Mouse (Mus musculus) intestine, embryonic 15.5 days (tissue): ENCODE results near the gene Cenpw. TPM values are rescaled to one million over a fixed set of nuclear protein-coding genes. Genes with fewer than 3 reads are reported as not detected.

Experiments
- ATAC-seq: fragments of 200-750 bp; cut with Nextera tagmentation; 2 replicates; pipeline ENCODE4 v1.8.0; 2017; ENCODE audit warnings: moderate TSS enrichment, moderate library complexity
- H3K27ac ChIP-seq: fragments of 300-500 bp; sonication (generic); 2 replicates; pipeline ENCODE4 v1.5.1; 2015; ENCODE audit warnings: mild to moderate bottlenecking, inconsistent platforms
- H3K27me3 ChIP-seq: fragments of 300-500 bp; sonication (generic); replicated peaks from 2 replicates; pipeline ENCODE4 v1.6.1; 2015; ENCODE audit warnings: inconsistent platforms
- H3K36me3 ChIP-seq: fragments of 300-500 bp; sonication (generic); 2 replicates; pipeline ENCODE4 v1.6.1; 2015; ENCODE audit warnings: inconsistent platforms
- H3K4me1 ChIP-seq: fragments of 300-500 bp; sonication (generic); replicated peaks from 2 replicates; pipeline ENCODE4 v1.6.1; 2015; ENCODE audit warnings: inconsistent platforms
- H3K4me2 ChIP-seq: fragments of 300-500 bp; sonication (generic); replicated peaks from 2 replicates; pipeline ENCODE4 v1.6.1; 2015; ENCODE audit warnings: mild to moderate bottlenecking, inconsistent platforms
- H3K4me3 ChIP-seq: fragments of 300-500 bp; sonication (generic); replicated peaks from 2 replicates; pipeline ENCODE4 v1.5.1; 2015; ENCODE audit warnings: inconsistent platforms
- H3K9ac ChIP-seq: fragments of 300-500 bp; sonication (generic); 2 replicates; pipeline ENCODE4 v1.6.1; 2015; ENCODE audit warnings: inconsistent platforms
- H3K9me3 ChIP-seq: fragments of 300-500 bp; sonication (generic); 2 replicates; pipeline ENCODE4 v1.6.1; 2016; ENCODE audit warnings: inconsistent platforms
- WGBS: fragments of 180-500 bp; shearing (Covaris S2); methylation state at CpG from one replicate; pipeline ENCODE4 v1.1.7; 2015; 5-methylcytosine and 5-hydroxymethylcytosine counted together
- polyA plus RNA-seq: library from polyadenylated mRNA; unstranded; fragments of >200 nt; fragmentation: Nextera tagmentation; extraction: Ambion mirVana; gene quantifications from 2 replicates; pipeline ENCODE4 v1.2.1, GENCODE M21; 2015

The Cenpw gene
- polyA plus RNA-seq = 42.6 and 46.0 TPM in 2 replicates

DNA sequence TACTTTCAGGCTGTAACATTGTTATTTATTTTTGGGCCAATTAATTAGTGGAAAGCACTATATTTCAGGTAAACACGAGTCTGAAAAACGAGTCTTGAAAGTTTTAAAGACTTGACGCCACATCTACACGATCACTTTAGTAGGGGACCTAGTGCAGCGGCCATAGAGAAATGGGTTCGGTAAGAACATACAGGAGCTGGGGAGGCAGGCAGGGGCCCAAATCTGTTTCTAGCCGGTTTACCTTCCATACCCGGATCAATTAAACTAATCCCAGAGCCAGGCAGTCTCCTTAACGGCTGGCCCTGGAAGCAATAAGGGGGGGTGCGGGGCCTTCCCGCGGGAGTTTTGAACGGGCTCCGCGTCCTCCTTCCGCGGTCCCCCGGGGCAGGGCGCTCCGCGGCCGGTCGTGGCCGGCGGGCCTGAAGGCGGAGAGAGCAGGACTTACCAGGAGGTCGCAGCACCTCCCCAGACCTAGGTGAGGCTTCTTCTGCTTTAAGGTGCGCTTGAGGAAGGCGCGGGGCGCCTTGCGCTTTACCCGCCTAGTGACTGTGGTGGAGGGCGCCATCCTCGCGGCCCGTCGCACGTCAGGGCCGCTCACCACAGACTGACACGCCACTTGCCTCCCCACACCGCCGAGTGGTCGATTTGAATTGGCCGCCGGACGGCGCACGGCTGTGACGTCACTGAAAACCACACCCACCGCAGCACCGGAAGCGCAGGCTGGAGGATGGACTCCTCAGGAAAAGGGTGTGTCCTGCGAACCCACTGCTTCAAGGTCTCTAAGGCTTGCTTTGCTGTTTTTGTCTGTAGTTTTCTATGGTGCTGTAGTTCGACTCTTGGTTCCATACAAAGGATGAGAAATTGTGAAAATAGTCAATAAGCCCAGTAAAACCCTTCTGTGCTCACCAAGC, at the start of gene Cenpw:
Gene Cenpw (minus strand): TSS at position 645 of the 911 bp plus-strand sequence.
- Histone ChIP-seq H3K27me3 (no peaks in the 10 kb centered on the region), H3K4me2 (peak within 1 kb of the TSS; percentile 76), H3K4me1 (0 out of 2 replicates have a peak, but pooled peaks cover 5% of the 10 kb centered on the region), H3K36me3 (no peaks in the 10 kb centered on the region), H3K9me3 (no peaks in the 10 kb centered on the region), H3K9ac (peak within 1 kb of the TSS; percentile 86), H3K27ac (peak within 1 kb of the TSS; percentile 58), H3K4me3 (peak within 1 kb of the TSS; percentile 70)
- ATAC-seq = peak; percentile 100
- under 1% methylated on average over 55 of the region's 55 CpGs for WGBS

DNA sequence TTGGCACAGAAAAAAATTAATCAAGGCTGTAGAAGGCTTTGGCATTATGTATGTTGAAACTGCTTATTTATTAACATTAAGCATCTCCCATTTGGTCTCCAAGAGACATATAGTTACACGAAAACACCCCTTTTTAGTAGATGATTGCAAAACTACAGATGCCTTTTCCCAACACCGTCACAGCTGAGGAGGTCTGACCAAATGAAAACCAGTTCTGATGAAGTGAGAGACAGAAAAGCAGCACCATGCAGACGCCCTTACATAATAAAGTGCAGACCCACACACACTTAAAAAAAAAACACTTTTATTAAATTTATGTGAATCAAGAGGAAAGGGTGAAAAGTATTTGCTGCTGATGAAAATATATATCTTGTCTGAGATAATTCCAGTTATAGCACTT, 49.3 kb upstream of the Cenpw start:
- H3K9ac ChIP-seq = no peak overlapping the region
- no peak overlapping the region for H3K4me2 ChIP-seq
- WGBS = 66% methylated on average over 3 of the region's 3 CpGs
- no peaks in the 10 kb centered on the region for H3K4me1 ChIP-seq
- ATAC-seq = no peak
- H3K36me3 ChIP-seq = no peaks in the 10 kb centered on the region
- no peak overlapping the region for H3K27ac ChIP-seq
- no peaks in the 10 kb centered on the region for H3K27me3 ChIP-seq
- no peak overlapping the region for H3K4me3 ChIP-seq
- H3K9me3 ChIP-seq = no peaks in the 10 kb centered on the region

DNA sequence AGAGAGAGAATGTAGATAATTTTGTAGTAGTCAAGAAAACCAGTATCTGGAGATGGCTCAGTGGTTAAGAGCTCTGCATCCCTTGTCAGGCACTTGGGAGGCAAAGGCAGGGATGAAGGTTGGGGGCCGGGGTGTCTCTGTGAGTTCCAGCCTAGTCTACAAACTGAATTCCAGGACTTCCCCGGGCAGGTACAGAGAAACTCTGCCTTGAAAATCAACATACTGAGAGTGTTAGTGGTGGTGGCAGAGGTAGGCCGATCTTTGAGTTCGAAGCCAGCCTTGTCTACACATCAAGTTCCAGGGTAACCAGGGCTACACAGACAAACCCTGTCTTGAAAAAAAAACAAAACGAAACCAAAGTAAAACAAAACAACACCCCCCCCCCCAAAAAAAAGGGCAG, 859 bp downstream of the Cenpw start:
- H3K36me3 ChIP-seq = no peaks in the 10 kb centered on the region
- H3K4me2 ChIP-seq = peak overlapping the region; percentile 76
- H3K27ac ChIP-seq = no peak overlapping the region
- WGBS = 51% methylated on average over 5 of the region's 5 CpGs
- no peaks in the 10 kb centered on the region for H3K9me3 ChIP-seq
- H3K4me3 ChIP-seq = peak overlapping the region; percentile 70
- no peaks in the 10 kb centered on the region for H3K27me3 ChIP-seq
- no peak for ATAC-seq
- H3K9ac ChIP-seq = peak overlapping the region; percentile 86
- 0 out of 2 replicates have a peak, but pooled peaks cover 5% of the 10 kb centered on the region for H3K4me1 ChIP-seq

DNA sequence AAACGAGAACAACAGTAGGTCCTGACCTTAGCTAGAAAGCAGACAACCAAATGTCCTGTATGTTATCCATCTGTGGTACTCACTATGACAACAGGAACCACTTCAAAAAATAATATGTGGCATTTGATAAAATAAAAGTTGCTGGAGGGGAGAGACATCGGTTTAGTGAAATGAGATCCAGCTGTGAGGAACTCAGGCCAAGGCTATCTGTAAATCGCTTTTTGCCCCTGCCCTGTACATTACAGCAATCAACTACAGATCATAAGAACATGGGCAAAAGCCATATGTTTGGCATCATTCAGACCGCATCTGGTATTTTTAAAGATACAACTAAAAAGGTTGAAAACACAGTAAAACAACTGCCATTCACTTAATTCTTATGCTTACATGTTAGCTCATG, 32.7 kb downstream of the Cenpw start:
- Histone ChIP-seq H3K27ac (no peak overlapping the region), H3K9ac (no peak overlapping the region), H3K36me3 (no peaks in the 10 kb centered on the region), H3K27me3 (no peaks in the 10 kb centered on the region), H3K4me1 (no peaks in the 10 kb centered on the region), H3K4me3 (no peak overlapping the region), H3K9me3 (no peaks in the 10 kb centered on the region), H3K4me2 (no peak overlapping the region)
- ATAC-seq = no peak
- 71% methylated on average over 4 of the region's 4 CpGs for WGBS
